Mouse (Mus musculus) CH12.LX (cell line): ENCODE results near the gene Gm48551.
A peak's percentile ranks its signal among the peaks of the same experiment; 100 is the strongest.

Experiments used
- CTCF ChIP-seq, 2 experiments: IDR thresholded peaks in 1 of 2; conservative IDR thresholded peaks in 1 of 2; 2 replicates each; pipeline ENCODE4 v1.5.1; 2011 to 2012; ENCODE audit warnings: low read depth in 2 of 2, low read length in 2 of 2, improper control_type of control experiment in 1 of 2, inconsistent platforms in 1 of 2, mild to moderate bottlenecking in 1 of 2, moderate library complexity in 1 of 2
- E2F4 ChIP-seq: IDR thresholded peaks from 2 replicates; pipeline ENCODE4 v1.6.1; 2011; ENCODE audit warnings: low read depth, low read length, improper control_type of control experiment; ENCODE audit not compliant: insufficient replicate concordance
- ELF1 ChIP-seq: IDR thresholded peaks from 2 replicates; pipeline ENCODE4 v1.6.1; 2014; ENCODE audit warnings: low read depth, mild to moderate bottlenecking, inconsistent platforms, low read length, improper control_type of control experiment
- ETS1 ChIP-seq: conservative IDR thresholded peaks from 2 replicates; pipeline ENCODE4 v1.6.1; 2012; ENCODE audit warnings: low read depth, mild to moderate bottlenecking, inconsistent platforms, low read length, improper control_type of control experiment, moderate library complexity
- HCFC1 ChIP-seq: IDR thresholded peaks from 2 replicates; pipeline ENCODE4 v1.6.1; 2012; ENCODE audit warnings: low read depth, mild to moderate bottlenecking, inconsistent platforms, low read length, improper control_type of control experiment
- NELFE ChIP-seq: IDR thresholded peaks from 2 replicates; pipeline ENCODE4 v1.6.1; 2011; ENCODE audit warnings: low read depth, low read length, improper control_type of control experiment
- POLR2A ChIP-seq: IDR thresholded peaks from 2 replicates; pipeline ENCODE4 v1.6.1; 2011; ENCODE audit warnings: low read depth, mild to moderate bottlenecking, improper control_type of control experiment, low read length
- SMC3 ChIP-seq: IDR thresholded peaks from 2 replicates; pipeline ENCODE4 v1.6.1; 2011; ENCODE audit warnings: low read depth, low read length, improper control_type of control experiment
- TCF12 ChIP-seq: IDR thresholded peaks from 2 replicates; pipeline ENCODE4 v1.6.1; 2014; ENCODE audit warnings: low read depth, mild to moderate bottlenecking, inconsistent platforms, low read length, improper control_type of control experiment
- USF1 ChIP-seq: IDR thresholded peaks from 2 replicates; pipeline ENCODE4 v1.6.1; 2014; ENCODE audit warnings: low read depth, mild to moderate bottlenecking, inconsistent platforms, low read length, improper control_type of control experiment

DNA sequence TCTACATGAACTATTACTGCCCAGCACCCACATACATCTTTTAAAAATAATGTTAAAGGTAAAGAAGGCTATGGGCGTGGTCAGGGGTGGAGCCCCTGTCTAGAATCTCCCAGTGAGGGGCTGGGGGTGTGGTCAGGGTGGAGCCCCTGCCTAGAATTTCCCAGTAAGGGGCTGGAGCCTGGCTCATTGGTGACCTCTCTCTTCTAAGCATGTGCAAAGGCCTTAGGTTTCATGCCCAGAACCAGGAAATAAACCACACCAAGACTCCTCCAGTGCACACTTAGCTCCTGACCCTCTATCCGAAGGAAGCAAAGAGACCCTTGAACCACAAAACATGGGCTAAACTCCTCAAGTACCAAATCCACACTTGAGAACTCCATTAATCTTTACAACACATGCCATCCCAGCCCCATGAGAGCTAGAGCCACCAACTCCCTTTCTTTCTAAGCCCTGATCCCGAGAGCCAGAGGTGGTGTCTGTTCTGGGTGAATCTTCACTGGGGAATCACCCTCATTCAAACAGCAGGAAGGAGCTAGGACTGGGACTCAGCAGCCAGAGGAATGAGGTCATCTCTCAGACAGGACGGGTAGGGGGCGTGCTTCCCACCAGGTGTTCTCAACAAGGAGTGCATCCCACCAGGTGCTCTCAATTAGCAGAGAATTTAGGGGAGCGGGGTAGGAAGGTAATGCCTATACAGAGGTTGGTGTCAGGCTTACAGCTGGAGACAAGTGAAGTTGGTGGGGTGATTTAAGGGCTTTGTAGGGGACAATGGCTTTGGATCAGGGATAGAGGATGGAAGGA is 7.5 kb upstream of the Gm48551 start:
- TF ChIP-seq ETS1 (no peak), USF1 (no peak), NELFE (peak; percentile 69), ELF1 (peak; percentile 68), SMC3 (no peak), CTCF (conservative IDR thresholded peaks at IDR 0.05 in 1 of 2, IDR thresholded peaks at IDR 0.05 in 1 of 2; ENCODE audit: low read depth in 2 of 2, low read length in 2 of 2) (peak in 1 of 2 experiments; percentile 27; a peak in 1 of 4 replicates), POLR2A (peak; percentile 61), E2F4 (no peak), HCFC1 (no peak), TCF12 (no peak)
